Comparison of ENCODE assay signal across 8 mouse cellular contexts in genomic region chr5:74304767-74305166, GRCm38 (mm10).
A peak's percentile ranks its signal among the peaks of the same experiment; 100 is the strongest.
DNase-seq lines count a peak whose midpoint lies in the region; ATAC-seq and TF ChIP-seq lines count a peak whose summit lies in the region.

No protein-coding gene starts in this region.

- TF ChIP-seq POLR2A in kidney, adult 2 months (IDR thresholded peaks at IDR 0.05; ENCODE audit: low read depth, low read length), result no peak

- no peak overlapping the region for H3K4me2 ChIP-seq in kidney, embryonic 16.5 days (replicated peaks; ENCODE audit: low read depth, low read length)
- H3K4me2 ChIP-seq in embryonic facial prominence, embryonic 15.5 days (replicated peaks), result no peak overlapping the region
- no peak overlapping the region for H3K4me2 ChIP-seq in hindbrain, embryonic 14.5 days (replicated peaks)

- DNase-seq in kidney, adult 2 months, result peak; percentile 23
- DNase-seq in kidney, postnatal 4 days, result peak; percentile 57 to 67
- peak; percentile 61 for DNase-seq in ovary, postnatal 36 days (ENCODE audit: low spot score)
- no peak for DNase-seq in hindbrain, embryonic 14.5 days (ENCODE audit: low spot score)
- DNase-seq in layer of hippocampus, adult 9-10 months (ENCODE audit: low spot score), result no peak
- DNase-seq in cerebellum, adult 11-12 months, result no peak

- no peaks in the 10 kb centered on the region for H3K9me3 ChIP-seq in kidney, embryonic 16.5 days (ENCODE audit: low read length)
- no peaks in the 10 kb centered on the region for H3K9me3 ChIP-seq in embryonic facial prominence, embryonic 15.5 days (replicated peaks)
- no peaks in the 10 kb centered on the region for H3K9me3 ChIP-seq in hindbrain, embryonic 14.5 days (ENCODE audit: control insufficient read depth, low read length)

- no peaks in the 10 kb centered on the region for H3K36me3 ChIP-seq in kidney, adult 2 months (ENCODE audit: control insufficient read depth, insufficient read depth, low read length)
- H3K36me3 ChIP-seq in kidney, embryonic 16.5 days (ENCODE audit: insufficient read depth, low read length), result no peaks in the 10 kb centered on the region
- H3K36me3 ChIP-seq in embryonic facial prominence, embryonic 15.5 days, result no peaks in the 10 kb centered on the region
- H3K36me3 ChIP-seq in hindbrain, embryonic 14.5 days (replicated peaks; ENCODE audit: control insufficient read depth, insufficient read depth), result no peaks in the 10 kb centered on the region

- no peak overlapping the region for H3K9ac ChIP-seq in kidney, embryonic 16.5 days (replicated peaks; ENCODE audit: low read length)
- H3K9ac ChIP-seq in embryonic facial prominence, embryonic 15.5 days, result no peak overlapping the region
- no peak overlapping the region for H3K9ac ChIP-seq in hindbrain, embryonic 14.5 days

- ATAC-seq in kidney, embryonic 16.5 days (ENCODE audit: low FRiP score, low TSS enrichment), result no peak
- ATAC-seq in embryonic facial prominence, embryonic 15.5 days (ENCODE audit: insufficient number of reproducible peaks, low FRiP score, low TSS enrichment, low read depth), result peak; percentile 36; the same call in 1 of the 2 replicates
- ATAC-seq in hindbrain, embryonic 14.5 days (ENCODE audit: low FRiP score), result no peak

- H3K4me1 ChIP-seq in kidney, adult 2 months (ENCODE audit: control insufficient read depth, insufficient read depth, low read length), result no peaks in the 10 kb centered on the region
- peaks cover 19% of the 10 kb centered on the region for H3K4me1 ChIP-seq in kidney, embryonic 16.5 days (ENCODE audit: insufficient read depth, low read length)
- H3K4me1 ChIP-seq in embryonic facial prominence, embryonic 15.5 days, result peaks cover 20% of the 10 kb centered on the region
- peaks cover 5% of the 10 kb centered on the region; the same call in 1 of the 2 replicates for H3K4me1 ChIP-seq in hindbrain, embryonic 14.5 days (replicated peaks; ENCODE audit: control insufficient read depth, insufficient read depth, low read length)

- TF ChIP-seq CTCF in kidney, adult 2 months (conservative IDR thresholded peaks at IDR 0.05; ENCODE audit: insufficient read depth, insufficient read length, low read depth, low read length), result no peak

- 48% methylated on average over 4 of the region's 4 CpGs for WGBS in kidney, adult 2 months
- 59% methylated on average over 4 of the region's 4 CpGs for WGBS in kidney, embryonic 16.5 days
- WGBS in embryonic facial prominence, embryonic 15.5 days, result 34% methylated on average over 4 of the region's 4 CpGs
- 78% methylated on average over 4 of the region's 4 CpGs for WGBS in hindbrain, embryonic 14.5 days

- H3K27me3 ChIP-seq in kidney, adult 2 months (replicated peaks; ENCODE audit: control insufficient read depth, insufficient read depth, low read length), result no peaks in the 10 kb centered on the region
- no peaks in the 10 kb centered on the region for H3K27me3 ChIP-seq in kidney, embryonic 16.5 days (ENCODE audit: insufficient read depth, low read length)
- H3K27me3 ChIP-seq in embryonic facial prominence, embryonic 15.5 days, result no peaks in the 10 kb centered on the region
- H3K27me3 ChIP-seq in hindbrain, embryonic 14.5 days (ENCODE audit: control insufficient read depth, insufficient read depth, low read length), result no peaks in the 10 kb centered on the region

- H3K4me3 ChIP-seq in kidney, adult 2 months (ENCODE audit: insufficient read depth, low read depth, low read length), result no peak overlapping the region
- no peak overlapping the region for H3K4me3 ChIP-seq in kidney, embryonic 16.5 days (ENCODE audit: low read length)
- no peak overlapping the region for H3K4me3 ChIP-seq in embryonic facial prominence, embryonic 15.5 days (replicated peaks)
- no peak overlapping the region for H3K4me3 ChIP-seq in hindbrain, embryonic 14.5 days (replicated peaks; ENCODE audit: low read length)

- no peak overlapping the region for H3K27ac ChIP-seq in kidney, adult 2 months (ENCODE audit: insufficient read depth, low read depth, low read length)
- H3K27ac ChIP-seq in kidney, embryonic 16.5 days (ENCODE audit: low read length), result no peak overlapping the region
- H3K27ac ChIP-seq in embryonic facial prominence, embryonic 15.5 days (replicated peaks), result peak overlapping the region; percentile 79
- H3K27ac ChIP-seq in hindbrain, embryonic 14.5 days, result no peak overlapping the region

Comparison
In these comparisons a context has a peak if more than half of its experiments do, and no peak if none do; other contexts are left out.
1. DNase-seq: peak in kidney, adult 2 months (single experiment), kidney, postnatal 4 days (2 of 2) and ovary, postnatal 36 days (single experiment); none in hindbrain, embryonic 14.5 days (single experiment), layer of hippocampus, adult 9-10 months (single experiment) and cerebellum, adult 11-12 months (single experiment).